Mouse (Mus musculus) cerebellum, adult 11 months (tissue): Measurements from ENCODE around the gene Tns2.

ENCODE experiments used
- DNase-seq: peaks from one replicate; pipeline ENCODE4 v3.0.0; 2022

Gene Tns2

DNA sequence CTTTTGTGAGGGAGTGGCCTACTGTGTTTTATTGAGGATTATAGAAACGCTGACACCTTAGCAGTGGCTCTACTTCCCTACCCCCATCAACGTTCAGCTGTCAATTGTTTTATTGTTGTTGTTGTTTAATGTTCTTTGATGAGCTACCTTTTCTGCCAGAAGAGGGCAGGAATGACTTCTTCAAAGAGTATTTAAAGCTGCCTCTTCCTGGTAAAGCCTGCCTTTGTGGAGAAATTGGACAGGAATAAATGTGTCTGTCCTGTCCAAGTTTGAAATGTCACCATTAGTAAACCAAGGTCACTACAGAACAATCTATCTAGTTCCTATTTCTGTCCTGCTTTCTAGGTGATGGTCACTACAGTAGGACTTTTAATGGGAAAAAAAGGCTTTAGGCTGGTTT is 6.1 kb upstream of the Tns2 start:
- DNase-seq: no peak

DNA sequence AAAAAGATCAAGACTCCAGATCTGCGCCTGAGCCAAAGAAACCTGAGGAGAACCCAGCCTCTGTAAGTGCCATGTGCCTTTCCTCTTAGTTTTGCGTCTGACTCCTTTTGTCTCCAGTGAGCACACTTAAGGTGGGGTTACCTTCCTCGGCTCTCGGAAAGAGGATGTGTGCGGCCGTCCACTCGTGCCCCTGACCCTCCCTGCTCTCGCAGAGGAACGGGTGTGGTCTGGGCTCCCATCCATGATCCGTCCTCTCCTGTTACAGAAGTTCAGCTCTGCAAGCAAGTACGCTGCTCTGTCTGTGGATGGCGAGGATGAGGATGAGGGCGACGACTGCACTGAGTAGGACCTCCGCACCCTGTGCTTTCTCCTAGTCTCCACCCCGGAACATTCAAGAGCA is 5.2 kb upstream of the Tns2 start:
- DNase-seq: no peak

DNA sequence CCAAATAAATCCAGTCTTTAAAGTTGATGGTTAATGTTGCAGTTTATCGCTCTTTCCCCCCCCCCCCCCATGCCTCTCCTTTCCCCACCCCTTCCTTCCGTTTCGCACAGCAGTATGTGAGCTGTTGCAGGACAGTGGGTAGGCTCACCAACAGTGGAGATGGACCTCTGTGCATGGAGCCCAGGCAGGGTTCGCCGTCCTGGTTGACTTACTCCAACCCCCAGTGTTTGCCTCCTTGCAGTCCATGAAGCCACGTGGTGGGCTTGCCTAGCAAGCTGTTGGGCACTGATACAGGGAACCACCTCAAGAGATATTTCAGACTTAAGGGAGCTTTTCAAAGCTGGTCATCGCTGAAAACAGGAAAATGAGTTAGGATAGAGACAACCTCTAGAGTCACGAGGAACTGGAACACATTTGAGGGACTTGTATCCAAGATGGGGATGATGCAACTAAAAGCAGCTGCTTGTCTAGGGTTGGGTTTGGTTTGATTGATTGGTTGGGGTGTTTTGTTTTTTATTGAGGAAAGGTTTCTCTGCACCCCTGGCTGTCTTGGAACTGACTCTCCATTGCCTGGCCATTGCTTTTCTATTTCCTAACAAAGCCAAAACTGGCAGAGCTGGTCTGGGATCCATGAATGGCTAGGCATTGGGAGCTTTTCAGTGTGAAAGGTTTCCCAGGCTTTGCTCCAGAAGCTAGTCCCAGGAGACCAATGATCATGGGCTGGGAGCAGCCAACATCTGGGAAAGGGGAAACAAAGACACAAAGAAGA is 2.9 kb upstream of the Tns2 start:
- DNase-seq: no peak

DNA sequence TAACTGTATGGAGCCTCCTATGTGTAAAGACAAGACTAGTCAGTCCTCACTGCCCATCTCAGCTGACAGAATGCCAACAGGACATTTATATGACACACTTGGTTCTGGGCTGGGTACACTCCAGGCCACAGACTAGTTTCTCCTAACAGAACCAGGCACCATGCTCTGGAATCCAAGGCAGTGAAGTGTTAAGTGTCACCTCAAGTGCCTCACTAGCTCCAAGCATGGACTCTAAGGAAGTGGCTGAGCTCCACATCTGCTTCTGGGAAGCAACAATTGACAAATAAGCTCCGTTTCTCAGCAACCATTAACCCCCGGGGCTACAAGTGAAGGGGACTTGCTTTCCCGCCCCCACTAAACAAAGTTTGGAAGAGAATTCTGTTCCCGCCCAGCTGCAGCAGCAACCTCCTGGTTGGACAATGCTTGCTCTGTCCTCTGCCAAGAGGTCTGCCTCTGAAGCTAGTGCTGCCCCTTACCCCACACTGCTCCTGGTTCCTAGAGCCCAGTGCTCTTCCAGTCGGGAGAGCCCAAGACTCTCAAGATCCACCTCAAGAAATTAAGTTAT is 2.1 kb upstream of the Tns2 start:
- no peak for DNase-seq

DNA sequence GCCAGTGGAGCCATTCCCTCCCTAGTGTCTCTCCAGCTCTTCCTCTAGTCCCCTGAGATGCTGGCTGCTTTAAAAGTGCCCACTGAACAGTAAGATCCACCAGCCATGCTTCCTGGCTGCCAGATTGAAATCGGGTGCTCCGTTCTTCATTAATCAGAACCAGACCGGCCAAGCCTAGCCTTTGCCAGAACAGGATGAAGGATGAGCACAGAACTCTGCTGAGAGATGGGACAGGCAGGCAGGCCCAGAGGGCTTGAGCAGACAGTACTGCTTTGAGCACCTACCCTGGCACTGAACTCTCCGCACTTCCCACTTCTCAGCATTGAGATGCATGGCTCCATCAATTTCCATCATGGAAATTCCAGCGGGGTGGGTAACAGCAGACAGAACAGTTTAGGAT is 953 bp upstream of the Tns2 start:
- no peak for DNase-seq

DNA sequence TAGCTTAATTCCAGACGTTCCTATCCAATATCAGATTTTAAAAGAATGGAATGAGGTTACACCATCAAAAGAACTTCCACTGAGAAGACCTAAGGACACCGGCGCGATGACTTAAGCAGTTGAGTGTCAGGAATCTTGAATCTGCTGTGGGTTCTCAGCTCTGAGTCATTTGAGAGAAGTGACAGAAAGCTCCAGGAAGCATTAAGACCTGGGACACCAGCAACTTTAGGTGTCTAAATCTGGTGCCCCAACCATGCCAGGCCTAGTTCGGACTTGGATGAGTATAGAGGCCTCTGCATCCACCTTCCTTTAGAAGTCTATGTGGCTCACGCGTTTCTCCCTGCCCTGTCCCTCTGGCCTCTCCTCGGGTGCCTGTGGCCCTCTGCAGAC is 447 bp upstream of the Tns2 start:
- DNase-seq: no peak

DNA sequence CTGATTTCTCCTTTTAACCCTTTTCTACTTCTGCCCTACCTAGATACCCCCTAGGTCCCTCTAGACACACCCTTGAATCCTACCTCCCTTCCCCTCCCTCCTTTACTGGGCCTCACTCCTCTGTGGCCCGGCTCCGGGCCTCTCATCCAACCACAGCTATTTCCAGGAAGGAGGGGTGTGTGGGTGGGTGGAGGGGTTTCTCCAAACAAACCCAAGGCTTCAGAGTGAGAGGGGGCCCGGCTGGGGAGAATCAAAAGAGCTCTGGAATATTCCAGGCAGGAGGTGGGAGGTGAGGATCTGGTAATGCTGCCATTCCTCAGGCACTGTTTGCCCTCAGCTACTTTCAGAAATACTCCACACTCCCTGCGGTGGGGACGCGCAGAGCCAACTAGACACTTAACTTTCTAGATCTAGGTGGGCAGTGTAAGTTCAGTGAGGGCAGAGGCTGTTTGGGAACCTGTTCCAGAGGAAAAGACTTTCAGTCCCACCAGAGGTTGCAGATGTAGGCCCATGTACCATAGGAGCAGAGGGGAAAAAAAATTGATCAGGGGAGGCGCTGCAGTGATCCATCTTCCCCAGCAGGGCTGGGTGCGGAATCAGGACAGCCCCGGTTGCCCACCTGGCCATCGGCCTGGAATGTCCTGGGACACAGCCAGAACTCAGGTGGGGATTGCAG is 921 bp downstream of the Tns2 start:
- no peak for DNase-seq

DNA sequence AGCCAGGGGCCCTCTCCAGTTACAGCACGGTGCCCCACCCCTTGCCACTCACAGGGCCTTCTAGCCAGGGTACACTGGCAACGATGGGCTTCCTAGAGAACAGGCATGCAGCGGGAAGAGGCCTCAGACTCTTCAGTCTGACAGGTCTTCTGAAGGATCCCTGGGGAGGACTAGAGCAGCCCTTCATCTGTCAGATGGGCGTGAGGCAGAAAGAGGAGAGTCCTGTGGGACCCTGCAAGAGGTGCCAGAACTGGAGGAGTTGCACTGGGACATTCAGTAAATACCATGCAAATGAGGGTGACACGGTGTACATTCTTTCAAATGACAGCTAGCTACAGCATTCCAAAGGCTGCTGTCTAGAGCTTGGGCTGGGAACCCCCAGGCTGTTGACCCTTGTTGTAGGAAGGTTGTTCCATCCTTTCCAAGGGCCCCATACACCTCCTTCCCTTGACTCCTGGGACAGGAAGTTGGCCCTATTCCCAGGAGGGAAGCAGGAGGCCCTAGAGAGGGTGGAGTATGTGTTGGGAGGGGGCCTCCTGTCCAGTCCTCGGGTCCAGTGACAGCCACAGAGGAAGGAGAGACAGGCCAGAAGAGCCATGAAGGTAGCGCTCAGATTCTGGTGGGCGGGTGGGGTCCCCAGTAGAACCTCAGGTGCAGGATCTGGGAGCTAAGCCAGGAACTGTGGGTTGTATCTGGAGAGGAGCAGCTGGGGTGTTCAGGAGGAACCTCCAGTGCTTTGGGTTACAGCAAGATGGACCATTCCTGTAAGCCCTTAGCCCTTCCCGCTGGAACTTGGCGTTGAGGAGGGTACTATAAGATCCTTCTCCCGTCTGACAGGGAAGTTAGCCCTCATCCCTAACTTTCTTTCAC is 1.7 kb downstream of the Tns2 start:
- DNase-seq: peak; percentile 18

DNA sequence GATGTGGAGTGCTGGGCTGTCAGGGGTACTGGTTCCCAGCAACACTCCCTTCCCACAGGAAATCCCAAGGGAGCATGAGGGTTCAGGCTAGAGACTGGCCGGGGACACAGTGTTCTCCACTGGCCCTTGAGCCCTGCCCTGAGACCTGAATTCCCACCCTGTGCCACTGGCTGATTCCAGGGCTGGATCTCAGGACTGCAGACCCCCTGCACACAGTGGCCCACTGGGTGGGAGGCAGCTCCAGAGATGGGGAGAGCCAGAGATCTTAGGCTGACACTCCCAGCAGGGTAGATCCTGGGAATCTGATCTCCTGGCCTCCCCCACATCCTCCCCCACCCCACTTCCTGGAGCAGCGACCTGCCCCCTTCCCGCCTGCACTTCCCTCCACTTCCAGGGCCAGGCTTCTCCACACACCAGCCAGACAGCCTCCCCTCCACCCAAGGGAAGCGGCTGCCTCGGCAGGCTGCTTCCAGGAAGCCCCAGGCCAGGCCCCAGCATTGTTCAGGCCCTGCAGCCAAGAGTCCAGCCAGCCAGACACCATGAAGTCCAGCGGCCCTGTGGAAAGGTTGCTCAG is 2.4 kb downstream of the Tns2 start:
- DNase-seq: no peak

DNA sequence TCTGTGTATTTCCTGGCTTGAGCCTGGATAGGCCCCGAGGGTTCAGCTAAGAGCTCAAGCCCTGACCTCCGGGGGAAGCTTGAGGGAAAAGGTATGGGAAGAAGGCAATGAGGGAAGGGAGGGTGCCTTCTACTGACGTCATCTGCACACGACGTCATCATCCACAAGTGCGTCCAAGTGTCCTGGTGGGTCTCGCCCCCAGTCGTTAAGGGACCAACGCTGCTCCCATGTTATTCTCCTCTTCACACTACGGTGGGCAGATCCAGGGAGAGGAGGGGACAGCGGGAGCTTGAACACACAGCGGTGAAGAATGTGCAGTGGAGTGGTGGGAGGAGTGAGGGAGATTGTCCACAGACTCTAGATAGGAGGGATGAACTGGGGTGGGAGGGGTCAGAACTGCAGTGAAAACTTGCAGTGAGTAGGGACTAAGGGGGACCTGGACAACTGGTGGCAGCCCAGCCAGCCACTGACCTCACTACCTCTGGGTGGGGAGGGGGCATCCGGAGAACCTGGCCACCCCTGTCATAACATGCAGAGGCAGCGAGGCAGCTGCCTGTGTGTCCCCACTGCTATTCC is 3.2 kb downstream of the Tns2 start:
- DNase-seq: no peak

DNA sequence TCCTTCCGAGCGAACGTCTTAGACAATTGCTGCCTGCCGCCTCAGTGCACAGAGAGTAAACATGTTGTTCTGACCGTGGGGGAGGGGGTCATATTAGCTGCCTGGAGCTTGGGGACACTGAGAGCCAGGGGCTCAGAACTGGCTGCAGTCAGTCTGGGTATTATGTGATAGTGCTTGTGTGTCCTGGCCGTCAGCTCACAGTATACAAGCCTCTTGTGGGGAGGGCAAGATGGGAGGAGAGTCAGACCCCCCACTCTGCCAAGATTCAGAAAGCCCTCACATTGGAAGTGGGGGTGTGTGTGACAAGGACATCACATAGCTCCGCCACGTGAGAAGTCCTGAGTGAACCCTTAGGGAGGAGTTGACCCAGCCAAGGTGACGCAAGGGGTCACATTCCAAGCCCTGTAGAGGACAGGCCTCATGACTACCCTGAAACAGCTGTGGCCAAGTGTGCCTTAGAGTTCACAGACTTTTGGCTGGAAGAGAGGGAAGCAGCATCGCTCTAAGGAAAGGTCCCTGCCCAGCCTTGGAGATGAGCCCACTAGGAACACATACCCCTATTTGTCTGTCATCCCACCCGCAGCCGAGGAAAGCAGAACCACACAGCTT is 3.8 kb downstream of the Tns2 start:
- no peak for DNase-seq

DNA sequence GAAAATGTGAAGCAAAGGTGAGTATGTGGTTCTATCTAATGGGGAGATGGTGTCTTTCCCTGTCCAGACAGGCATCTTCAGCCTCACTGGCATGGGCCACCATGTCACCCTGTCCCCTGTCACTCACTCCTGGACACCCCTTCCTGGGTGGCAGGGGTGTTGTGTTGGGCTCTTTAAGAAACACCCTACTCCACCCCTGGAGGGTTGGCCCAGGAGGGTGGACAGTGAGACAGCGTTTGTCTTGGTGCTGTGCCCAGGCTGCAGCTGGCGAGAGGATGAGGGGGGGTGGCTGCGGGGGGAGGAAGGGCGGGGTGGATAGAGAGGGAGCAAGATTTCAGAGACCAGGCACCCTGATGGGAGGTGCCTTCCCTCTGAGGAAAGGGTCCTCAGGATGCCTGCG is 5.1 kb downstream of the Tns2 start:
- DNase-seq: peak; percentile 24

DNA sequence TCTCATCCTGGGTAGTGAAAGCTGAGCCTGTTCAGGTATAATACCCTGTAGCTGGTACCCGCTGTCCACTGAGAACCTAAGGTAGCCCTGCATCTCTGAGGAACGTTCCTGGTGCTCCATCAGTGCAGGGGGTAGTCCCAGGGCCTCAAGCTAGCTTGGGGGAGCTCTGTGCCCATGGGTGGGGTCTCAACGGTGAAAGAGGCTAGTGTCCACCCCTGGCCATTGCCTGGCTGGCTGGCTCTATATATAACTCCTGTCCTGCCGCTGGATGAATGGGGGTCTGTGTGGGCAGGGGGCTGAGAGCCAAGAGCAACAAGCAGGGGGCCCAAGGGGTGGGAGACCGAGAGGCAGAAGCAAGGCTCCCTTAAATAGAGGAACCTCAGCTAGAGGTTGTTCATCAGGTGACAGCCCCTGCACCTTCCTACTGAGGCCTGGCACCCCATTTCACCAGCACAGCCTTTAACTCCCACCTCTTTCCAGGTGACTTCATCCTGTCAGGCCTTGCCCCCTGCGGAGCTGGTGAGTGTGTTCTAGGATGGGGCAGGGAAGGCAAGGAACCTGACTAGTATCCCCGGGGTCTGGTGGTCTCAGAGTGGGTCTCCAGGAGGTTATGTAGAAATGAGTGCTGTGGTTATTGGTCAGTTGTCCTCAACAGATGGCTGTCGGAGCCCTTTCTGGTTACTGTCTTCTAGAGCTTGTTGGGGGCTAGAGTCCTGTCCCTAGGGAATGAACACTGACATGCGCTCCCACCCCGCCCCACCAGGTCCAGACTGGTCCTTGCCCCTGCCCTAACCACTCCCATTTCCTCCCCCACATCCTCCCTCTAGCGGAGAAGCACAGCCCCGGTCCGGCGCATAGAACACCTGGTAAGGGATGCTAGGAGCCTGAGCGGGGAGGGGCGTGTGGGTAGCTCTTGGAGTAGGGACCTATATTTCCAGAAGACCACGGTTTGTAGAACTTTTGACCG is 5.8 kb downstream of the Tns2 start:
- peak; percentile 23 for DNase-seq

DNA sequence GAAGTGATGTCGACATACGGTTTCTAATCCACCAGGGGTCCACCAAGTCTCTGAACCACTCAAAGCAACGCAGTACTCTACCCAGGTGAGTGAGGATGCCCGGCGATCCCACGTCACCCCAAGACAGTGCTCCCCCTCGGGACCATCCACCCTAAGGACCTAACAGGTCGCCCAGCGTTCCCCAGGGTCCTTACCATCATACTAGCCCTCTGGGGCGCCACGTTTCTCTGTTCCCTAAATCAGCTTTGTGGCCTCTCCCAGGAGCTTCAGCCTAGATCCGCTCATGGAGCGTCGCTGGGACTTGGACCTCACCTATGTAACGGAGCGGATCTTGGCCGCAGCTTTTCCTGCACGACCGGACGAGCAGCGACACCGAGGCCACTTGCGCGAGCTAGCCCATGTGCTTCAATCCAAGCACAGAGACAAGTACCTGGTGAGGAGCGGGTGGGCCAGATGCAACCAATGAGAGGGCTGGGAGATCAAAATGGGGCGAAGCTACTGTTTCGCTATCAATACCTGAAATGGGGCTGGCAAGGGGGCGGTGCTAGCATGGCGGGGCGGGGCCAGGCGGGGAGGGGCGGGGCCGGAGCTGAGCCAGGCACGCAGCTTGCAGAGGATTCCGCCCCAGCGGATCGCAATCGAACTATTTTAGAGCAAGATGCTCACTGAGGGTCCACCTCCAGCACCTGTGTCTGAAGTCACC is 6.7 kb downstream of the Tns2 start:
- DNase-seq: no peak

DNA sequence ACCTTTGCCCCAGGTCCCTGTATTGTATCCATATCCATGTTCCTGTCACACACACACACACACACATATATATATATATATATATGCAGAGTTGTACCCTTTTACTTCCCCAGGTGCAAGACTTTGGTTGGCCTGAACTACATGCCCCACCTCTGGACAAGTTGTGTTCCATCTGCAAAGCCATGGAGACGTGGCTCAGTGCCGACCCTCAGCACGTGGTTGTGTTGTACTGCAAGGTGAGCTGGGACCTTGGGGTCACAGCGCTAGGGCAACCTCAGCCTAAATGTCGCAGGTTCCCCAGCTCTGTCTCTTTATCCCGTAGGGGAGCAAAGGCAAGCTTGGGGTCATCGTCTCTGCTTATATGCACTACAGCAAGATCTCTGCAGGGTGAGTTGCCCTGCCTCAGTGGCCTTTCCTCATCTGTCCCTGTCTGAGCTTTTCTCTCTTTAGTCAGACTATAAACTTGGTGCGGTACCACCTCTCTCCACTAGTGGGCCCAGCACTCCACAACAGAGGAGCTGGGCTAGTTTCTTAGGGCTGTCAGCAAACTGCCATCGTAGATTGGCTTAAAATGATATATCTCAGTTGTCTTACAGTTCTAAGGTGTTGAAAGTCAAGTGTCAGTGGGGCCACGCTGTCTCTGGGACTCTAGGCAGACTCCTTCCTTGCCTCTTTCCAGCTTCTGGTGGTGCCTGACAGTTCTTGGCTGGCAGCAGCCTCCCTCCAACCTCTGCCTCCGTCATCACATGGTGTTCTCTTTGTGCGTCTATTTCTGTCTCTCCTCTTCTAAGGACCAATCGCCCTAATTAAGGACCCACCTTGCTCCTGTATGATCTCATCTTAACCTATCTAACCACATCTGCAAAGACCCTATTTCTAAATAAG is 7.7 kb downstream of the Tns2 start:
- peak; percentile 75 for DNase-seq

DNA sequence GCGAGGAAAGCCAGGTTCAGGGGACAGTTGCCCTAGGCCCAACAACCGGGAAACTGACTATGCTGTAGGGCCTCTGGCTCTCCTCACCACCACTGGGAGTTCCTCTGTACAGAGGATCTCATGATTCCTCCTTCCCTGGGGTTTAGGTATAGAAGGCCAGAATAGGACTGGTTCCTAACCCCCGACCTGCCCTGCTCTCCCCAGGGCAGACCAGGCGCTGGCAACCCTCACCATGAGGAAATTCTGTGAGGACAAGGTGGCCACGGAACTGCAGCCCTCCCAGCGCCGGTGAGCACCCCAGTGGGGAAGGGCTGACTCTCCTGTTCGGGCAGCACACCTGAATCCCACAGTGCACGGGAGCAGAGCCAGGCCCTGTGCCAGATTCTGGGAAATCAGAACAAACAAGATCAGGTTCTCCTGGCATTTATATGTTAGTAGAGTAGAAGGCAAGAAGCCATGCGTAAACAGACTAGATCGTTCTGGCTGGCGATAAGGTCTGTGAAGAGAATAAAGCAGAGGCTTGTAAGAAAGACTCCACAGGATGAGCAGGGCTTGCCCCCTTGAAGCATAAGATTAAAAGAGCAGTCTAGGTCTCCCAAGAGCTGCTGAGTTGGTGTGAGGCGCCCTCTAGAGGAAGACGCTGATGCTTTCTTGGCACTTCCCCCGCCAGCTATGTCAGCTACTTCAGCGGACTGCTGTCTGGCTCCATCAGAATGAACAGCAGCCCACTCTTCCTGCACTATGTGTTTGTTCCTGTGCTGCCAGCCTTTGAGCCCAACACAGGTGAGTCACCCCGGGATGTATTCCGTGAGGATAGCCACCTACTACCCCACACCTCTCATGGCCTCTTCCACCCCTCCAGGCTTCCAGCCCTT is 8.7 kb downstream of the Tns2 start:
- peak; percentile 77 for DNase-seq

DNA sequence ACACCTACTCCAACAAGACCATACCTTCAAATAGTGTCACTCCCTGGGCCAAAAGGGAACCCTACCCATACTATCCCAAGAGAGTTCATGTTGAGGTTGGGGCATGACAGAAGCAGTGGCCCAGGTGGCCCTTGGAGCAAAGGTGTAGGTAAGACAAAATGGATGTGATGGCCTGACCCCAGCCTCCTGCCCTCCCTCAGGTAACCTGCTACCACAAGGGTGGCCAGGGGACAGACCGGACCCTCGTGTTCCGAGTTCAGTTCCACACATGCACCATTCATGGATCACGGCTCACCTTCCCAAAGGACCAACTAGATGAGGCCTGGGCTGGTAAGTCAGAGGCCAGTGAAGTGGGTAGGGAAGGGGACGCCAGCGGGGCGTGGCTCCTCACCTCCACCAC is 10.1 kb downstream of the Tns2 start:
- DNase-seq: no peak
